Mouse (Mus musculus): ENCODE measurements around the gene Pla2g12a. TPM values are rescaled to one million over a fixed set of nuclear protein-coding genes. Genes with fewer than 3 reads are reported as not detected.
A peak's percentile ranks its signal among the peaks of the same experiment; 100 is the strongest.

Pla2g12a gene
- polyA plus RNA-seq, 1 experiment from 2014 or later, result 25.9 TPM

DNA sequence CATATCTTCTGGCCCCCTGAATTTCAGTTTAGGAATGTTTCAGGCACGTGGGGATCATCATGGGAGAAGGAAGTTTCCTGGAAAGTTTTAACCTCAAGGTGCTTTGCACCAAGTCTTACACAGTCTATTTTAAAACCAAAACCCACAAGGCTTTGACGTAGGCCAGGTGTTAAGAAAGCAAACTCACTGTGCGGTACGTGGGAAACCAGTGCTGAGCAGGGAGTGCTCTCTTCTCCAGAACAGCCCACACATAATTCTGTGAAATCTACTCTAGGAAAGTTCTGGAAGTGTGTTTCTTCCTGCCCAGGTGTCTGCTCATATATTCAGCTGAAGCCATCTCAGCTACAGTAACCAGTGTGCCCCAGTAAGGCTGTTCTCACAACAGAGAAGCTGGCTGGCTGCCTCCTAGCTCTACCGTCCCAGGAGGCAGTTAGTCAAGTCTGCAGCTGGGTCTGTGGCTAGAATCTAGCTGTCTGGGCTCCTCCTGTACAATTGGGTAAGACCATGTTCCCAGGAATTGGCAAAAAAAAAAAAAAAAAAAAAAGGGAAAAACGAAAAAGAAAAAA, 51.9 kb downstream of the Pla2g12a start:
- no peak overlapping the region for H3K4me2 ChIP-seq (ENCODE audit: low read depth, severe bottlenecking)
- no peaks in the 10 kb centered on the region for H3K27me3 ChIP-seq (ENCODE audit: control insufficient read depth, insufficient read depth, low read length)
- no peak overlapping the region for H3K4me3 ChIP-seq (ENCODE audit: low read depth, low read length)
- H3K36me3 ChIP-seq (ENCODE audit: control insufficient read depth, insufficient read depth, low read length), result no peaks in the 10 kb centered on the region
- WGBS, result 73% methylated on average over 6 of the region's 6 CpGs
- no peak overlapping the region for H3K9ac ChIP-seq (ENCODE audit: low read length)
- no peaks in the 10 kb centered on the region for H3K4me1 ChIP-seq (ENCODE audit: control insufficient read depth, insufficient read depth, low read length)
- H3K27ac ChIP-seq (replicated peaks; ENCODE audit: low read depth, low read length), result no peak overlapping the region
- ATAC-seq (ENCODE audit: insufficient number of reproducible peaks, low FRiP score, low TSS enrichment, low read depth), result no peak
- DNase-seq (ENCODE audit: low spot score), result no peak
- H3K9me3 ChIP-seq (ENCODE audit: control insufficient read depth, low read length), result no peaks in the 10 kb centered on the region

DNA sequence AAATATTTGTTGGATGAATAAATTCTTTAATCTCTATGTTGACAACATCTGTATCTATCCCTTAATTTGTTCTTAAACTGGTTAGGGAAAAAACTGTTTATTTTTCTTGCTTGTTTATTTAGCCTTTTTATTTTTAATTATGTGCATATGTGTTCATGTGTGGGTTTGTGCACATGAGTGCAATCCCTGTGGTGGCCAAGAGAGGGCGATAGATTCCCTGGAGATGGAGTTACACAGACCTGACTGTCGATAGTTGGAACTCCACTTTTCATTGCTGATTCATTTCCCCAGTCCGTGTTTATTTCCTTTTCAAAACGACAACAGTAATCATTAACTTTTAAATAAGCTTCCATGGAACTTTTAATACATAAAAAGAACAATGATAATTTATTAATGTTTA, 54.0 kb downstream of the Pla2g12a start:
- ATAC-seq (ENCODE audit: insufficient number of reproducible peaks, low FRiP score, low TSS enrichment, low read depth) (no peak), DNase-seq (ENCODE audit: low spot score) (peak; percentile 67)
- Histone ChIP-seq H3K4me2 (ENCODE audit: low read depth, severe bottlenecking) (no peak overlapping the region), H3K36me3 (ENCODE audit: control insufficient read depth, insufficient read depth, low read length) (no peaks in the 10 kb centered on the region), H3K9me3 (ENCODE audit: control insufficient read depth, low read length) (no peaks in the 10 kb centered on the region), H3K27ac (replicated peaks; ENCODE audit: low read depth, low read length) (no peak overlapping the region), H3K27me3 (ENCODE audit: control insufficient read depth, insufficient read depth, low read length) (no peaks in the 10 kb centered on the region), H3K4me1 (ENCODE audit: control insufficient read depth, insufficient read depth, low read length) (no peaks in the 10 kb centered on the region), H3K4me3 (ENCODE audit: low read depth, low read length) (no peak overlapping the region), H3K9ac (ENCODE audit: low read length) (no peak overlapping the region)
- 54% methylated on average over 4 of the region's 4 CpGs for WGBS

DNA sequence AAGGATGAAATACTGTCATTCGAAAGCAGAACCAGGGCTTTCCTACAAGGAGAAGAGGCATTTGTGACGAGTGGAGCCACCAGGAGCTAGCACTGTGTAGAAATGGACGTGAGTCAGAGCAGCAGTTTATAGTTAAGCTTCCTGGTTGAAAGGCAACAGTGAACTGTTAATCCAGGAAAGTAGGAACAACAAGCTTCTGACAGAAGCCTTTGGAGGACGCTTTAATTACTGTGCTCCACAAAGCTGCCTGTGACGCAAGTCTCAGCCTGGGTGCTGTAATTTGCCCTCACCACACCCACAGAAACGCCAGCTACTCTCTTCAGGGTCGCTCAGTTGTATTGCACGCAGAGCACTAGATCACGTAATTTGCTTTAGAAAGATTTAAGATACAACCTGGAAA, 58.2 kb downstream of the Pla2g12a start:
- WGBS, result 36% methylated on average over 9 of the region's 9 CpGs
- H3K4me1 ChIP-seq (ENCODE audit: control insufficient read depth, insufficient read depth, low read length), result peaks cover 5% of the 10 kb centered on the region
- ATAC-seq (ENCODE audit: insufficient number of reproducible peaks, low FRiP score, low TSS enrichment, low read depth), result no peak
- H3K27ac ChIP-seq (replicated peaks; ENCODE audit: low read depth, low read length), result no peak overlapping the region
- H3K9me3 ChIP-seq (ENCODE audit: control insufficient read depth, low read length), result no peaks in the 10 kb centered on the region
- no peak overlapping the region for H3K4me2 ChIP-seq (ENCODE audit: low read depth, severe bottlenecking)
- DNase-seq (ENCODE audit: low spot score), result no peak
- H3K4me3 ChIP-seq (ENCODE audit: low read depth, low read length), result no peak overlapping the region
- no peaks in the 10 kb centered on the region for H3K27me3 ChIP-seq (ENCODE audit: control insufficient read depth, insufficient read depth, low read length)
- no peak overlapping the region for H3K9ac ChIP-seq (ENCODE audit: low read length)
- H3K36me3 ChIP-seq (ENCODE audit: control insufficient read depth, insufficient read depth, low read length), result no peaks in the 10 kb centered on the region

DNA sequence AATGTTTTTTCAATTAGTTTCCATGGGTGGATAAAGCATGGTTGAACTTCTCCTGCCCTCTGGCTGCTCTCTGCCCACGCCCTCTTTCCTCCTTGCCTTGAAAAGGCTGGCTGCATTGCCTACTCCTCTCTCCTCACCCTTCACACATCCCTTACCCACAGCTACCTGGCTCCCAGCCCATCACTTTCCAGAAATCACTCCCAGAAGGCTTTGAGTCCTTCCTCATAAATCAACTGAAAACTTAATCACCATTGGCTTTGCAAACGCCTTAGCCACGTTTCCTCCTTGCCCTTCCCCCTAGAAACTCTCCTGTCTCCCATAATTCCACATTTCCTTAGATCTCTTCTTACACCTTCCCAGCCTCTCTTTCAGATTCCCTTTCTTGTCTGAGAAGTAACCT, 59.4 kb downstream of the Pla2g12a start:
- 18% methylated on average over 3 of the region's 3 CpGs for WGBS
- peaks cover 5% of the 10 kb centered on the region for H3K4me1 ChIP-seq (ENCODE audit: control insufficient read depth, insufficient read depth, low read length)
- H3K4me3 ChIP-seq (ENCODE audit: low read depth, low read length), result no peak overlapping the region
- no peak for ATAC-seq (ENCODE audit: insufficient number of reproducible peaks, low FRiP score, low TSS enrichment, low read depth)
- DNase-seq (ENCODE audit: low spot score), result peak; percentile 30
- H3K27ac ChIP-seq (replicated peaks; ENCODE audit: low read depth, low read length), result no peak overlapping the region
- H3K9ac ChIP-seq (ENCODE audit: low read length), result no peak overlapping the region
- H3K9me3 ChIP-seq (ENCODE audit: control insufficient read depth, low read length), result no peaks in the 10 kb centered on the region
- no peak overlapping the region for H3K4me2 ChIP-seq (ENCODE audit: low read depth, severe bottlenecking)
- H3K27me3 ChIP-seq (ENCODE audit: control insufficient read depth, insufficient read depth, low read length), result no peaks in the 10 kb centered on the region
- no peaks in the 10 kb centered on the region for H3K36me3 ChIP-seq (ENCODE audit: control insufficient read depth, insufficient read depth, low read length)

DNA sequence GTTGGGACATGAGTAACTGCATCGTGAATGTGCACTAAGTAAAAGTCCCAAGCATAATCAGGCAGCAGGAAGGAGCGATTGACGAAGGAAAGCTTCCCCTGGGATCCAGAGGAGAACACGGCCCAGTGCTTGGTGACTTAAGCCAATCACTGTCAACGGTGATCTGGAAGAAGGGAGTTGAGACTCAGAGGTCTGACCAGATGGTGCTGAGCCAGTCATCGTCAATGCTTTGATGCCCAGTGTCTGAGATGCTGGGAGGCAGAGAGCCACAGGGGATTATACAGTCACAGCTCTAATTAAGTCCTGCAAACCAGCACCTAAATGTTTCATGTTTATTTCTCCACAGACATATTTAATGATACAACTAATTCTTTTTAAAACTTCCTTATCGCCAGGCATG, 60.7 kb downstream of the Pla2g12a start:
- WGBS, result 46% methylated on average over 7 of the region's 7 CpGs
- DNase-seq (ENCODE audit: low spot score) (no peak), ATAC-seq (ENCODE audit: insufficient number of reproducible peaks, low FRiP score, low TSS enrichment, low read depth) (no peak)
- H3K4me3 ChIP-seq (ENCODE audit: low read depth, low read length), result no peak overlapping the region
- H3K36me3 ChIP-seq (ENCODE audit: control insufficient read depth, insufficient read depth, low read length), result no peaks in the 10 kb centered on the region
- H3K9ac ChIP-seq (ENCODE audit: low read length), result no peak overlapping the region
- H3K27me3 ChIP-seq (ENCODE audit: control insufficient read depth, insufficient read depth, low read length), result no peaks in the 10 kb centered on the region
- peaks cover 5% of the 10 kb centered on the region for H3K4me1 ChIP-seq (ENCODE audit: control insufficient read depth, insufficient read depth, low read length)
- no peak overlapping the region for H3K4me2 ChIP-seq (ENCODE audit: low read depth, severe bottlenecking)
- H3K9me3 ChIP-seq (ENCODE audit: control insufficient read depth, low read length), result no peaks in the 10 kb centered on the region
- H3K27ac ChIP-seq (replicated peaks; ENCODE audit: low read depth, low read length), result no peak overlapping the region

DNA sequence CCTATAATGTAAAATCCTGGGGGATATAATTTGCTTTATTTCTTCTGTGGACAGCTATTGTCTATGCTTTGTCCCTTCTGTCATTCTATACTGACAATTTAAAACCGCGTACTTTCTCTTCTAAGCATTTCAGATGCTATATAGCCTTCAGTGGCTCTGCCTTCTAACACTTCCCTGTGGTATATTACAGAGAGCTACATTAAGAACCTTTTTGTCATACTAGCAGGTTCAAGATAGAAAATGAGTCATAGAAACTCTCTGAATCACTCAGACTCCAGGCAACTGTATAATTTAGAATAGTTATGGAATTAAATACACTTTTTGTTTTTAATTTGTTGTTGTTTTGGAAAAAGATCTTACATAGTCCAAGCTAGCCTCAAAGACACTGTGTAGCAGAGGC, 62.4 kb downstream of the Pla2g12a start:
- H3K27me3 ChIP-seq (ENCODE audit: control insufficient read depth, insufficient read depth, low read length), result no peaks in the 10 kb centered on the region

DNA sequence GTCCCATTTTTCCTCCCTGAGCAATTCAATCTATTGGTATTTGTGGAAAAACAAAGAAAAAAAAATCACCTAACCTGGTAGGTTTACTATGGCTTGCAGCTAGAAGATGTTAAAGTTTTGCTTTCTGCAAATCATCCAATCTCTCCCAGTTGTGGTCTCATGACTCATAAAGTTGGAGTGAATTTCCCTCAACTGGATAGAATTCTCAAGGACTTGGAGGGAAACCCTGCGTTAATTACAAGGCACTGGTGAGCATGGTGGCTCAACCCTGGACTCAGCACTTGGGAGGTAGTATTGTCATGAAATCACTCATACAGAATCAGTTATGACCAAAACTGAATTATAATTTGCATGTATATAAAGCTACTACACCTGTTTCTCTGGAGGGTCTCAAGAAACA, 62.9 kb downstream of the Pla2g12a start:
- peaks cover 5% of the 10 kb centered on the region for H3K4me1 ChIP-seq (ENCODE audit: control insufficient read depth, insufficient read depth, low read length)
- ATAC-seq (ENCODE audit: insufficient number of reproducible peaks, low FRiP score, low TSS enrichment, low read depth) (no peak), DNase-seq (ENCODE audit: low spot score) (no peak)
- H3K9me3 ChIP-seq (ENCODE audit: control insufficient read depth, low read length), result no peaks in the 10 kb centered on the region
- no peak overlapping the region for H3K4me3 ChIP-seq (ENCODE audit: low read depth, low read length)
- H3K27ac ChIP-seq (replicated peaks; ENCODE audit: low read depth, low read length), result no peak overlapping the region
- no peaks in the 10 kb centered on the region for H3K27me3 ChIP-seq (ENCODE audit: control insufficient read depth, insufficient read depth, low read length)
- no peaks in the 10 kb centered on the region for H3K36me3 ChIP-seq (ENCODE audit: control insufficient read depth, insufficient read depth, low read length)
- H3K9ac ChIP-seq (ENCODE audit: low read length), result no peak overlapping the region
- 89% methylated on average over 1 of the region's 1 CpGs for WGBS
- H3K4me2 ChIP-seq (ENCODE audit: low read depth, severe bottlenecking), result no peak overlapping the region

More for the DNA sequence above, 62.4 kb downstream of the Pla2g12a start:
- Histone ChIP-seq H3K9me3 (ENCODE audit: control insufficient read depth, low read length) (no peaks in the 10 kb centered on the region), H3K4me2 (ENCODE audit: low read depth, severe bottlenecking) (no peak overlapping the region), H3K36me3 (ENCODE audit: control insufficient read depth, insufficient read depth, low read length) (no peaks in the 10 kb centered on the region), H3K4me3 (ENCODE audit: low read depth, low read length) (no peak overlapping the region), H3K4me1 (ENCODE audit: control insufficient read depth, insufficient read depth, low read length) (peaks cover 5% of the 10 kb centered on the region), H3K9ac (ENCODE audit: low read length) (no peak overlapping the region), H3K27ac (replicated peaks; ENCODE audit: low read depth, low read length) (no peak overlapping the region)
- WGBS, result 99% methylated on average over 2 of the region's 2 CpGs
- DNase-seq (ENCODE audit: low spot score) (no peak), ATAC-seq (ENCODE audit: insufficient number of reproducible peaks, low FRiP score, low TSS enrichment, low read depth) (no peak)

DNA sequence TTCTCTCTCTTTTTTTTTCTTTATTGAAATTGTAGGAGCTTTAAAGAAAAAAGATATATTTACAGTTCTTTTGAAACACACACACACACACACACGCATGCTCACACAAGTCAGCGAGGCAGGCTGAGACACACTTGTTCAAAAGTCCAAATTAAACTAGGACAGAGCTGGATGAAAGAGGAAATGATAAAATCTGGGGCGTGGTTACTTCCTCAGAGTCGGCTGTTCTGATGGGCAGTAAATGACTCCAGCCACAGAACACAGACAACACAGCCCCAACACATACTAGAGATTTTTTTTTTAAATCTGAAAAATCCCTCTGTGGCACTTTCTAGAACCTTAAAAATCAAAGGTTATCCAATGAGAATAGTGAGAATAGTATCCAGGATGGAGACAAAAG, 65.4 kb downstream of the Pla2g12a start:
- no peak overlapping the region for H3K4me2 ChIP-seq (ENCODE audit: low read depth, severe bottlenecking)
- H3K4me3 ChIP-seq (ENCODE audit: low read depth, low read length), result no peak overlapping the region
- H3K27me3 ChIP-seq (ENCODE audit: control insufficient read depth, insufficient read depth, low read length), result no peaks in the 10 kb centered on the region
- H3K36me3 ChIP-seq (ENCODE audit: control insufficient read depth, insufficient read depth, low read length), result no peaks in the 10 kb centered on the region
- no peaks in the 10 kb centered on the region for H3K9me3 ChIP-seq (ENCODE audit: control insufficient read depth, low read length)
- H3K9ac ChIP-seq (ENCODE audit: low read length), result no peak overlapping the region
- H3K4me1 ChIP-seq (ENCODE audit: control insufficient read depth, insufficient read depth, low read length), result no peaks in the 10 kb centered on the region
- ATAC-seq (ENCODE audit: insufficient number of reproducible peaks, low FRiP score, low TSS enrichment, low read depth) (no peak), DNase-seq (ENCODE audit: low spot score) (no peak)
- H3K27ac ChIP-seq (replicated peaks; ENCODE audit: low read depth, low read length), result no peak overlapping the region
- 76% methylated on average over 4 of the region's 4 CpGs for WGBS
